ENCODE assay signal across 8 mouse cellular contexts in genomic region chr11:77514832-77515636, GRCm38 (mm10). TPM values are rescaled to one million over a fixed set of nuclear protein-coding genes. Genes with fewer than 3 reads are reported as not detected.
DNase-seq lines count a peak whose midpoint lies in the region; ATAC-seq and TF ChIP-seq lines count a peak whose summit lies in the region.

Gene Abhd15 (plus strand): TSS chr11:77515121.

- peaks cover 5% of the 10 kb centered on the region; the same call in 1 of the 2 replicates for H3K79me2 ChIP-seq in macrophage (ENCODE audit: inconsistent target)

- under 1% methylated on average over 68 of the region's 72 CpGs for WGBS in forebrain, embryonic 10.5 days
- under 1% methylated on average over 55 of the region's 72 CpGs for WGBS in macrophage (ENCODE audit: missing documents)

- H3K9me3 ChIP-seq in G1E (replicated peaks): no peaks in the 10 kb centered on the region
- H3K9me3 ChIP-seq in forebrain, embryonic 10.5 days: no peaks in the 10 kb centered on the region

- H3K4me3 ChIP-seq in G1E (ENCODE audit: low read depth, low read length) (peak within 1 kb of the TSS; percentile 78), macrophage (ENCODE audit: inconsistent target) (peak within 1 kb of the TSS; percentile 47)
- peak within 1 kb of the TSS; percentile 72 for H3K4me3 ChIP-seq in forebrain, embryonic 10.5 days

- H3K36me3 ChIP-seq in G1E (replicated peaks): peaks cover 3% of the 10 kb centered on the region
- peaks cover 12% of the 10 kb centered on the region for H3K36me3 ChIP-seq in forebrain, embryonic 10.5 days (replicated peaks)
- H3K36me3 ChIP-seq in macrophage (ENCODE audit: inconsistent target): no peaks in the 10 kb centered on the region

- peak; percentile 50 for DNase-seq in G1E (ENCODE audit: low spot score)
- peak; percentile 70 for DNase-seq in brain, adult 2 months (ENCODE audit: low read depth, low spot score)
- peak; percentile 88 for DNase-seq in forebrain, embryonic 10.5 days (ENCODE audit: extremely low spot score, low spot score)
- peak; percentile 86 to 90 for DNase-seq in heart, postnatal 14 days
- peak; percentile 84 to 90 for DNase-seq in kidney, postnatal 4 days
- DNase-seq in right cerebral cortex, postnatal 25 days: peak; percentile 63
- no peak for DNase-seq in natural killer cell, adult 2 months (ENCODE audit: low spot score in 2 of 2)

- ATAC-seq in G1E (ENCODE audit: extremely low read depth, insufficient number of reproducible peaks, low FRiP score, poor library complexity, severe bottlenecking): no peak

- TF ChIP-seq CTCF in G1E (IDR thresholded peaks at IDR 0.05; ENCODE audit: low read depth, low read length): no peak

- H3K27me3 ChIP-seq in G1E (ENCODE audit: insufficient read depth, low read length): peaks cover 51% of the 10 kb centered on the region
- H3K27me3 ChIP-seq in forebrain, embryonic 10.5 days (ENCODE audit: poor library complexity, severe bottlenecking): peaks cover 58% of the 10 kb centered on the region

- H3K4me1 ChIP-seq in G1E (ENCODE audit: insufficient read depth, low read depth, low read length): peaks cover 53% of the 10 kb centered on the region
- peaks cover 79% of the 10 kb centered on the region for H3K4me1 ChIP-seq in forebrain, embryonic 10.5 days

- peak within 1 kb of the TSS; percentile 88 for H3K27ac ChIP-seq in forebrain, embryonic 10.5 days
- peak within 1 kb of the TSS; percentile 44 for H3K27ac ChIP-seq in macrophage

- intact Hi-C loops in heart, postnatal 14 days (cut with DNase I): loop anchor here (2.0 kb wide), 1 partner anchor 92 kb away; the partner anchor contains the start of gene Taok1

RNA-seq across cellular contexts. Expression of gene Abhd15, which starts in this region (rescaled TPM):
- total RNA-seq in G1E (2014; fragmentation: Nextera tagmentation) (0.30 TPM in 1 of 2 replicates, not detected in the other), G1E (2017) (0.12 and 0.27 TPM in 2 replicates)
- polyA plus RNA-seq in G1E (2012) (0.29 and 0.34 TPM in 2 replicates), macrophage (2018) (0.63 to 3.6 TPM (median 3.1 TPM) in 3 replicates)
- 4.7 and 5.5 TPM in 2 replicates for polyA plus RNA-seq in forebrain, embryonic 10.5 days (2016; fragmentation: Nextera tagmentation; extraction: Ambion mirVana)
- 1 to 10 TPM; 2.0 to 2.7 TPM for total RNA-seq in heart, postnatal 14 days (2021)
- total RNA-seq in macrophage (2018; cell fraction: chromatin; rRNA removed): 1 to 10 TPM in 15 of 26 experiments, under 1 TPM in 9, not detected in 2; 0.31 to 4.1 (median 1.2) TPM
- total RNA-seq in macrophage (2018; cell fraction: cytosol; rRNA removed): 1 to 10 TPM in 21 of 26 experiments, under 1 TPM in 5; 0.65 to 3.5 (median 2.0) TPM
- 1 to 10 TPM in 22 of 26 experiments, under 1 TPM in 4; 0.77 to 5.5 (median 1.9) TPM for total RNA-seq in macrophage (2018; cell fraction: nucleus; rRNA removed)

Comparison
In these comparisons a context has a peak if more than half of its experiments do, and no peak if none do; other contexts are left out.
1. Peak in DNase-seq and H3K4me3 ChIP-seq in G1E; RNA of the gene not detected or under 1 TPM.
2. DNase-seq: peak in brain, adult 2 months (single experiment), forebrain, embryonic 10.5 days (single experiment), heart, postnatal 14 days (2 of 2), kidney, postnatal 4 days (2 of 2) and right cerebral cortex, postnatal 25 days (single experiment); none in natural killer cell, adult 2 months (0 of 2).
3. Peak in every context shown above with its lines, with median percentiles within 50 percentile points of each other: H3K4me3 ChIP-seq.